Mouse (Mus musculus): ENCODE measurements around the gene Entpd7. TPM values are rescaled to one million over a fixed set of nuclear protein-coding genes. Genes with fewer than 3 reads are reported as not detected.

The Entpd7 gene
- polyA plus RNA-seq, 1 experiment from 2014 or later = 10.3 TPM

DNA sequence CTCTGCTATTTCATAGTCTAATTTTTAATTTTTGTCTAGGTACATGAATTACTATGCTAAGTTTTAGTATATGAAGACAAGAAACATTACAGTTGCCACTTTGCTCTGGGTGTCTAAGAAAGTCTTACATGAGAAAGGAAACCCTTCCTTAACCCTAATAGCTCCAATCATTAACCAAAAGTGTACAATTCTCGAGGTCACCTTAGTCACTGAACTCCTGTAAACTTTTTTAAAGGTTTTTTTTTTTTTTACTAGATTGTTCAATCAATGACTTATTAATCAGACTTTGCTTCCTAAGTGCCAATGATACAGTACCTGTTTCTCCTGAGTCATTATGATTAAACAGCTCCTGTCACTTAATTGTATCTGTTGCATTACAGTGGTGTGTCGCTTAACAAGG is 87.8 kb downstream of the Entpd7 start:
- no peak overlapping the region for H3K4me2 ChIP-seq
- H3K9me3 ChIP-seq = no peaks in the 10 kb centered on the region
- H3K27ac ChIP-seq = no peak overlapping the region
- H3K36me3 ChIP-seq = no peaks in the 10 kb centered on the region
- no peak overlapping the region for H3K4me3 ChIP-seq
- no peak overlapping the region for H3K9ac ChIP-seq
- WGBS = 74% methylated on average over 2 of the region's 2 CpGs
- H3K27me3 ChIP-seq = no peaks in the 10 kb centered on the region
- ATAC-seq (ENCODE audit: insufficient number of reproducible peaks, insufficient read depth, low FRiP score, low TSS enrichment, low read depth) = no peak
- H3K4me1 ChIP-seq = no peaks in the 10 kb centered on the region

DNA sequence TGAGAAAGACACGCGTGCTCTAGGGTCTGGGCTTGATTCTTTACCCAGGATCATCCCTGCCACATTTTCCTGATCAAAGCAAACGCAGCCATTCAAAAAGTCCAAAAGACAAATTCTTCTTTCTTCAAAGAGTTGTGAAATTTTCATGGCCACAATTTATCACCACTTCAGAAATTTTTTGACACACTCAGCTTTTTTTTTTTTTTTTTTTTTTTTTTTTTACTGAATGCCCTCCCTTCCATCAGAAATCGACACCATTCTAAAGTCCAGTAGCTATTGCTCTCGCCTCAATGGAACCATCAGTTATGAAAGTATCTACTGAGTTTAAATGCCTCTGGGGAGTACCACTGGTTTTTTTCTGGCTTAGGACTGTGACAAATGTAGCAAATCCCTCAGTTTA is 90.9 kb downstream of the Entpd7 start:
- H3K36me3 ChIP-seq = no peaks in the 10 kb centered on the region
- H3K9ac ChIP-seq = no peak overlapping the region
- ATAC-seq (ENCODE audit: insufficient number of reproducible peaks, insufficient read depth, low FRiP score, low TSS enrichment, low read depth) = no peak
- H3K4me3 ChIP-seq = no peak overlapping the region
- 59% methylated on average over 5 of the region's 5 CpGs for WGBS
- no peaks in the 10 kb centered on the region for H3K9me3 ChIP-seq
- H3K27ac ChIP-seq = no peak overlapping the region
- H3K27me3 ChIP-seq = no peaks in the 10 kb centered on the region
- no peak overlapping the region for H3K4me2 ChIP-seq
- H3K4me1 ChIP-seq = no peaks in the 10 kb centered on the region

DNA sequence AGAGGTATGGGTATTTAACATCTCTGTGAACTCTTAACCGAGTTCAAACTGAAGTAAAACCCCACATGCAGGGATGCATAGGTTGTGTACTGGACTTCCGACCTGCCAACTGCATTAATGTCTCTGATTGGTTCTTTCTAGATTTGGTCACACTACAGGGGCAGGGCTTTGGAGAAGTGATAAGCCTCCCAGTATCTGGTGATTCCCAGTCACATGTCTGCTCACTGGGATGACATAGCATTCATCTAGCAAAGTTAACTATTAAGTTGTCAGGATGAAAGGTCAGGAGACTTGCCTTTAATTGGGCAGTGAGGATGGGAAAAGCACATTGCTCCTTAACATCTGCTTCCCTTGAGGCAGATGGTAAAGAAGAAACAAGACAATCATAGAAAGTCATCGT is 92.5 kb downstream of the Entpd7 start, which contains the start of gene Abcc2:
Gene Abcc2 (plus strand): TSS at position 213 of the 400 bp plus-strand sequence.
- H3K4me3 ChIP-seq = no peak within 1 kb of the TSS
- WGBS = 80% methylated on average over 3 of the region's 3 CpGs
- ATAC-seq (ENCODE audit: insufficient number of reproducible peaks, insufficient read depth, low FRiP score, low TSS enrichment, low read depth) = no peak
- no peaks in the 10 kb centered on the region for H3K4me1 ChIP-seq
- H3K9ac ChIP-seq = no peak within 1 kb of the TSS
- no peaks in the 10 kb centered on the region for H3K36me3 ChIP-seq
- H3K27ac ChIP-seq = no peak within 1 kb of the TSS
- no peak within 1 kb of the TSS for H3K4me2 ChIP-seq
- no peaks in the 10 kb centered on the region for H3K27me3 ChIP-seq
- H3K9me3 ChIP-seq = no peaks in the 10 kb centered on the region

Other genes starting within 250 kb of the Entpd7 start
- 2.8 and 3.6 TPM in 2 replicates for gene Cnnm1, start 249.2 kb upstream of the Entpd7 start, polyA plus RNA-seq (2015; fragmentation: Nextera tagmentation; extraction: Ambion mirVana)
- gene Got1, start 165.1 kb upstream of the Entpd7 start, polyA plus RNA-seq (2015; fragmentation: Nextera tagmentation; extraction: Ambion mirVana) = 34.3 and 35.6 TPM in 2 replicates
- 1.4 and 4.2 TPM in 2 replicates for gene Nkx2-3, start 77.3 kb upstream of the Entpd7 start, polyA plus RNA-seq (2015; fragmentation: Nextera tagmentation; extraction: Ambion mirVana)
- gene Slc25a28, start 14.8 kb upstream of the Entpd7 start, polyA plus RNA-seq (2015; fragmentation: Nextera tagmentation; extraction: Ambion mirVana) = 13.6 and 16.5 TPM in 2 replicates
- 12.4 and 13.4 TPM in 2 replicates for gene Cutc, start 63.3 kb downstream of the Entpd7 start, polyA plus RNA-seq (2015; fragmentation: Nextera tagmentation; extraction: Ambion mirVana)
- 12.5 and 14.4 TPM in 2 replicates for gene Cox15, start 63.3 kb downstream of the Entpd7 start, polyA plus RNA-seq (2015; fragmentation: Nextera tagmentation; extraction: Ambion mirVana)
- gene Abcc2, start 92.5 kb downstream of the Entpd7 start, polyA plus RNA-seq (2015; fragmentation: Nextera tagmentation; extraction: Ambion mirVana) = 0.08 and 0.28 TPM in 2 replicates